Mouse (Mus musculus): ENCODE data around the gene Slc6a13. TPM values are rescaled to one million over a fixed set of nuclear protein-coding genes. Genes with fewer than 3 reads are reported as not detected.

Gene Slc6a13
- total RNA-seq, 2 experiments from 2014 or later: 2.4 to 5.6 TPM

GRCm38 (mm10) chr6:121325740-121326139, 25.7 kb downstream of the Slc6a13 start:
- ATAC-seq (replicated peaks; ENCODE audit: poor library complexity, severe bottlenecking): peak; percentile 8; the same call in 1 of the 2 replicates

DNA sequence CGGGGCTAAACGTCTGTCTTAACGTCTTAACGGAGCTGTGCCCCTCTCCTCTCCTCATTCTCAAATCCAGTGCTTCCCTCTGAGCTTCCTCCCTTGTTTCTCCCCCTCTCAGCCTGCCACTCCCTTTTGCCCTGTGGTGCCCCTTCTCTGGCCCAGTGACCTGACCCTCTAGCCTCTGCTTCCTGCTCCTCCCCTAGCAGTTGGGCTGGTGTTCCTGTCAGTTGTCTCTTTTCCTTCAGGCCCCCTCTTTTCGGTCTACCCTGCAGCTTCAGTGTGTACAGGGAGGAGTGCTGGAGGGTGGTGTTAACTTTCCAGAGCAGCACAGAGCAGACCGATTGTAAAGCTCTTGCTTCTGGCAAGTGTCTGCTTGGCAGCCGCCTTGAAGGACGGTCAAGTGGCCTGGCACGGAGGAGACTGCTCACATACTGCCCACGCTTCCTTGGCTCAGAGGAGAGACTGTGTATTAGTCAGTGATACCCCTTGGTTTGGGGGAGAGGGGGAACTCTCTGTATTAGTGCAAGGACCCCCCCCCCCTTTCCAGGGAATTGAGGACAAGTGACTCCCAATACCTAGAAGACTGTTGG, 26.6 kb downstream of the Slc6a13 start:
- ATAC-seq (replicated peaks; ENCODE audit: poor library complexity, severe bottlenecking): peak; percentile 36; the same call in 1 of the 2 replicates

DNA sequence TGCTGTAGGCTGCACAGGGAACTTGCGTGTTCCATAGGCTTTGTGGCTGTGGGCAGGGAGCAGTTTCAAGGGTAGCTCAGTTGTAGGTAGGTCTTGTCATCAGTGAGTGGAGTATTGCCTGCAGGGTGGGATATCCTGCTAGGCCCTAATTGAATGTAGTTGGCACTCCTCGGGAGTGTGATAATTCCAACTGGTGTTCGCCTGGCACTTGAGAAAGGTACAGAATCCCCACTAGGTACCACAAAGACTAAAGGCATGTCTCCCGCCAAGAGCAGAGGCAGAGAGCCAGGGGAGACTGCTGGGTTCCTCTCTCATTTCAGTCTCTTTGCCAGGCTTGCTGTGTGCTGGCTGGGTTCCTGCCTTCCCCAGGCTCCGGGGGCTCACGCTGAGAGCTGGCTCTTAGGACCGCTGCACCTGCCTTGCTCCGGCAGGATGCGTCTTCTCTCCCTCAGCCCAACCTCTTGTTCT, 28.4 kb downstream of the Slc6a13 start:
- ATAC-seq (replicated peaks; ENCODE audit: poor library complexity, severe bottlenecking): no peak

- no peak for ATAC-seq (replicated peaks; ENCODE audit: poor library complexity, severe bottlenecking)
Measured at GRCm38 (mm10) chr6:121329848-121330508, 30.0 kb downstream of the Slc6a13 start.

DNA sequence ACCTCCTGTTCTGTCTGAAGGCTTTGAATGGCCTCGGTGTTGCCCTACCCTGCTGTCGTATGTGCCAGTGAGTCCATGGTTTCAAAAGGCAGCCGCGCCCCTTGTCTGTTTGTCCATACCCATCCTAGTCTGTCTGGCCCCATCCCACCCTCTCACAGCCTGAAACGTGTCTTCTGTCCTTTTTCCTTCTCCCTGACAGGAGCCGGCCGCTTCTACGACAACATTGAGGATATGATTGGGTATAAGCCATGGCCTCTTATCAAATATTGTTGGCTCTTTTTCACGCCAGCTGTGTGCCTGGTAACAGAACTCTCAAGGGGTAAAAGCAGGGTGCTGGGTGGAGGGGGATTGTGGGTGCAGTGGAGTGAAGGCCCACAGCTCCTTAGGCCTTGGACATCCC, 35.8 kb downstream of the Slc6a13 start:
- no peak for ATAC-seq (replicated peaks; ENCODE audit: poor library complexity, severe bottlenecking)

DNA sequence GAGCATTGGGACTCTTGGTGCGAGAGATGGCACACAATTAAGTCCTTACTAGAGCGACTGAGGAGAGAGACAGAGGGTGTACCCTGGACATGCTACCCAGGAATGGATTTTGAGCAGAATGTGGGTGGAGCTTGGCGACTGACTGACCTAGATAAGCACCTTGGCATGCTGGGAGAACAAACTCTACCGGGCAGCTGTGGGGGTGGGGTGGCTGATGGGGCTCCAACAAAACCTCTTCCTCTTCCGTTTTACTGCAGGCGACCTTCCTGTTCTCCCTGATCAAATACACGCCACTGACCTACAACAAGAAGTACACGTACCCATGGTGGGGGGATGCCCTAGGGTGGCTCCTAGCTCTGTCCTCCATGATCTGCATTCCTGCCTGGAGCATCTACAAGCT, 36.5 kb downstream of the Slc6a13 start:
- ATAC-seq (replicated peaks; ENCODE audit: poor library complexity, severe bottlenecking): peak; percentile 26

- ATAC-seq (replicated peaks; ENCODE audit: poor library complexity, severe bottlenecking): no peak
Measured at GRCm38 (mm10) chr6:121337229-121337628, 37.2 kb downstream of the Slc6a13 start.

GRCm38 (mm10) chr6:121337770-121338518, 37.9 kb downstream of the Slc6a13 start:
- ATAC-seq (replicated peaks; ENCODE audit: poor library complexity, severe bottlenecking): peak; percentile 66

GRCm38 (mm10) chr6:121338519-121338896, 38.5 kb downstream of the Slc6a13 start:
- no peak for ATAC-seq (replicated peaks; ENCODE audit: poor library complexity, severe bottlenecking)

DNA sequence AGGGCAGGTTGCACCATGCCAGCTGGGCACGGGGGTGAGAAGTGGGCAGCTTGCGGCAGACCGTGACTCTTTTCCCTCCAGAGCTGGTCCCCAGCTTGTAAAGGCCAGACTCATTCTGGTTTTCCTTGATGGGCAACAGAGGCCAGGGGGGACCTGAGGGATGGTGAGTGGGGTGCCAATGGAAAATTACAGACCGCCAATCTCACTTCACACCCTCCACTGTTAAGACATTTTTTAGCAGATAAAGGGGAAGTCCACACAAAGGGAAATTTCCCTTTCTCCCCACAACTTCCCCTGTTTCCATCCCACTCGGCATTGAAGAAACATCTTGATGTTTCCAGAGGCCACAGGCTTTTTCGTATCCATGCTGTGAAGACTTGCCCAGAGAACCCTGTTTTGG, 41.6 kb downstream of the Slc6a13 start:
- ATAC-seq (replicated peaks; ENCODE audit: poor library complexity, severe bottlenecking): peak; percentile 50

GRCm38 (mm10) chr6:121343026-121343770, 43.2 kb downstream of the Slc6a13 start, which contains the start of gene Slc6a12:
Slc6a12 (plus strand) TSS chr6:121343076.
- peak; percentile 74 for ATAC-seq (replicated peaks; ENCODE audit: poor library complexity, severe bottlenecking)

DNA sequence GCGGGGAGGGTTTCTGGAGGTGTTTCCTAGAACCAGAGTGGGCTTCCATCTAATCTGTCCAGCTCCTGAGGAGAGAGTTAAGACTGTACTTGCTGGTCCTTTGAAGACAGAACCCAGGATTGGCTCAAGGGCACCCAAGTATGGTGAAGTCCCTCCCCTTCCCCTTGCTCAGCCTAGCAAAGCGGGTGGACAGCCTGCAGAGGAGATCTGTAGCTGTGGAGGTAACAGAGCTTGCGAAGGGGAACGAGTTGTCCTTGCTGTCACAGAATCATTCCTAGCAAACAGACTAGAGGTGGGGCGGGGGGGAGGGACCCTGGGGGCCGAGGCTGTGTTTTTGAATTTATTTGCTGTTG, 43.7 kb downstream of the Slc6a13 start:
- ATAC-seq (replicated peaks; ENCODE audit: poor library complexity, severe bottlenecking): no peak

GRCm38 (mm10) chr6:121344329-121344728, 44.3 kb downstream of the Slc6a13 start:
- ATAC-seq (replicated peaks; ENCODE audit: poor library complexity, severe bottlenecking): no peak

GRCm38 (mm10) chr6:121346428-121346827, 46.4 kb downstream of the Slc6a13 start:
- no peak for ATAC-seq (replicated peaks; ENCODE audit: poor library complexity, severe bottlenecking)

- ATAC-seq (replicated peaks; ENCODE audit: poor library complexity, severe bottlenecking): no peak
Measured at GRCm38 (mm10) chr6:121352276-121352675, 52.2 kb downstream of the Slc6a13 start.

DNA sequence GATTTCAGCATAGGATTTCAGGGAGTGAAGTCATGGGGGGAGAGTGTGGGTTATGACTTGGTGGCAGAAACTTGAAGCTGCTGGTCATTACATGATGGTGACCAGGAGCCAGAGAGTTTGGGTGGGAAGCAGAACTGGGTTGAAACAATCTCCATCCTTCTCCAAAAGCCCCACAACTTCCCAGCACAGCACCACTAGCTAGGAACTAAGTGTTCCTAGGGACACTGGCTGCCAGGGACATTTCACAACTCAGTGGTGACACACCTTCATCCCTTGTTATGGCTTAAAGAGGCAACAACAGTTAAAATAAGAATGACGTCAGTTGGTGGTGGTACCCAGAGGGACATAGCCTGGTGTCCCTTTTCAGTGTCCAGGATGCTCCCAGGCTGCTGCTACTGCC, 56.0 kb downstream of the Slc6a13 start:
- ATAC-seq (replicated peaks; ENCODE audit: poor library complexity, severe bottlenecking): no peak

DNA sequence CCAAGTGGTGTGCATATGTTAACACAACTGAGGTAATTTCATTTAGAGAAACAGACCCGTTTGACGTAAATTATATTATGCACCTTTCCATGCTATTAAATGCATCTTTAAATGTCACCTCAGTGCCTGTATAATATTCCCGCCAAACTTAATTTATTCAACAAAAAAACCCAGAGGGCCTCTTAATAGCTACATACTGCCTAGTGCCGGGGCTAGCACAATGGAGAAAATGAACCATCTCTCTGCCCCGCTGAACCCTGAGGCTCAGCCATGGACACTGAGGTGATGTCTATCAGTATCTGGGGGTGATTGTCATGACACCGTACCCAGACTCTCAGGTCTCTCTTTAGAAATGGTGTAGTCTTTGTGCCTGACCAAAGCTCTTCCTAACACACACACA, 57.2 kb downstream of the Slc6a13 start:
- ATAC-seq (replicated peaks; ENCODE audit: poor library complexity, severe bottlenecking): no peak

GRCm38 (mm10) chr6:121363061-121363460, 63.0 kb downstream of the Slc6a13 start:
- ATAC-seq (replicated peaks; ENCODE audit: poor library complexity, severe bottlenecking): no peak

- no peak for ATAC-seq (replicated peaks; ENCODE audit: poor library complexity, severe bottlenecking)
Measured at GRCm38 (mm10) chr6:121363956-121364355, 63.9 kb downstream of the Slc6a13 start.

- ATAC-seq (replicated peaks; ENCODE audit: poor library complexity, severe bottlenecking): peak; percentile 89
Measured at GRCm38 (mm10) chr6:121366537-121366936, 66.5 kb downstream of the Slc6a13 start.

DNA sequence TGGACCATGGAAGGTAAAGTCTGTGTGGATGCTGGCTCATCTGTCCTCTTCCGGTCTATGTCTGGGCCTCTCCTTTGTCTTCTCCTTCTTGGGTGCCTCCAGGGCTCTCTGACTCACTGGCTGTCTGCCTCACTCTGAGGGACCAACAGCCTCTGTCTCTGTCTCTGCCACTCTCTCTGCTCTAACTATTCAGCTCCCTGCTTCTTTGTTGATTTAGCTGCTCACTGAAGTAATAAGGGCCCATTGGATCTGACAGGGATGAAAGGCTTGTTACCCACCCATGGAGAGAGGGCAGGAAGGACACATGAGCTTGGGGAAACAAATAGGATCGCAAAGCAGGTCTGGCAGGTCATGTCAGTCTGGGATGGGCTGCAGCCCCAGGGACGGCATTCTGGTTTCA, 67.1 kb downstream of the Slc6a13 start:
- no peak for ATAC-seq (replicated peaks; ENCODE audit: poor library complexity, severe bottlenecking)

All from granulocyte monocyte progenitor cell, adult 5-6 weeks (primary cell).